Mouse (Mus musculus) cortical plate, adult 2 months (tissue): ENCODE measurements around the gene Cmc1.

ENCODE experiments used
- CTCF ChIP-seq: fragments of 200-500 bp; IDR thresholded peaks from 2 replicates; pipeline ENCODE4 v1.5.1; 2011; ENCODE audit warnings: mild to moderate bottlenecking, control low read depth, low read length; ENCODE audit not compliant: insufficient read depth; ENCODE audit errors: extremely low read depth
- POLR2A ChIP-seq: fragments of 200-500 bp; IDR thresholded peaks from 2 replicates; pipeline ENCODE4 v1.6.1; 2011; ENCODE audit warnings: mild to moderate bottlenecking, low read length, control low read depth; ENCODE audit not compliant: insufficient read depth; ENCODE audit errors: extremely low read depth

DNA sequence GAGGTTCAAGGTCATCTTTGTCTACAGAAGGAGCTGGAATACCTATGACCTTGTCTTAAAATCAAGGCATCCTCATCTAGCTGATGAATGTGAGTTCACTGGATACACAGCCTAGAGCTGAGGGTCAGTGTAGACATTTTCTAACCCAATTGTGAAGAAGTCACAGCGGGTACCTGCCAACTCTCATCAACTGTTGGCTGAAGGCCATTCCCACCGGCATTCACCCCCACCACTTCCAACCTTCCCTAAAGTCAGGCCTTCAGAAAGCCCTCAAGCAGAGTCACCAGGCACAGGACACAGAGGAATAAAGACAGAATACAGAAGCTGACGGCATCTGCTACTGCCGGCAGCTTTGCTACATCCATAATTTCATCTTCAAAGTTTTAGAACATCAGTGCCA lies 25.4 kb upstream of the Cmc1 start:
- TF ChIP-seq CTCF (no peak), POLR2A (no peak)
